Mouse (Mus musculus) v-Abl transformed pro-B cells (cell line): ENCODE results near the gene Lypla2.

Experiments
- in situ Hi-C, 2 experiments: fragments of 400-800 bp; cut with MboI; formaldehyde crosslinking; loops; one replicate each; pipeline ENCODE4 v1.15.1; 2025; ENCODE audit not compliant: unreplicated experiment in 2 of 2

Gene Lypla2

DNA sequence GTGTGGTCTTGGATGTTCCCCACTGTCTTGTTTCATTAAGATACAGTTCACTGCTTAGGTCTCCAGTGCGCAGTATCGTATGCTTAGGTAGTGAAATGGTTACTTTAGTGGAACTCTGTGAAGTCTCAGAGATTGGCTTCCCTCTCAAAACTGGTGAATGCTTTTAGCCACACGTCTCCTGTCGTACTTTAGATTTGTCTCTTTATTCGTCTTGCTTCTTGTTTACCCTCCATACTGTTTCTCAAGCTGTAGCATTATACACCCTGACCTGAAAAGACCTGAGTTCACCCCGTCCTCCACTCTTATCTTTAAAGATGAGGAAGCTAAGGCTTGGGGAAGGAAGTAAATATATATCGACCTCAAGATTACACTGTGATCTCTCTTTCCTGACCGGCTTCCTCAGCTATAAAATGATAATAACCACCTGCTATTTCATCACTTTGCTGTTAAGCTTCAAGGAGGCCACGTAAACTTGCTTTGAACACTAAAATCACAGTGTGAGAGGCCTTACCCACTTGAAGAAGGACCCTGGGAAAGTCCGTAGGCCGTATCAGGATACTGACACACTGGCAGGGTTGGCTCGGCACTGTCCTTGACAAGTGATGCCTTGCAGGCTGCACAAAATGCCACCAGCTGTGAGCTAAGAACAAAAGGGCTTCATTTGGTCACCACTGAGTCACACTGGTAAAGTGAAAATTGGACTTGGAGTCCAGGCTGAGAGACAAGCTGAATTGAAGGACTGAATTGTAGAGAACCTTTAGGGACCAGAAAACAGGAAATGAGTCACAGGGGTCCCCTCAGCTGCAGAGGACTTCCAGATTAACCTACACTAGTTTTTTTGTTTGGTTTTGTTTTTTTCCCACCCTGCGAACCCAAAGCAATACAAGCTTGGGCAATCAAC is 735 bp upstream of the Lypla2 start:
- in situ Hi-C loops: no loop called here

DNA sequence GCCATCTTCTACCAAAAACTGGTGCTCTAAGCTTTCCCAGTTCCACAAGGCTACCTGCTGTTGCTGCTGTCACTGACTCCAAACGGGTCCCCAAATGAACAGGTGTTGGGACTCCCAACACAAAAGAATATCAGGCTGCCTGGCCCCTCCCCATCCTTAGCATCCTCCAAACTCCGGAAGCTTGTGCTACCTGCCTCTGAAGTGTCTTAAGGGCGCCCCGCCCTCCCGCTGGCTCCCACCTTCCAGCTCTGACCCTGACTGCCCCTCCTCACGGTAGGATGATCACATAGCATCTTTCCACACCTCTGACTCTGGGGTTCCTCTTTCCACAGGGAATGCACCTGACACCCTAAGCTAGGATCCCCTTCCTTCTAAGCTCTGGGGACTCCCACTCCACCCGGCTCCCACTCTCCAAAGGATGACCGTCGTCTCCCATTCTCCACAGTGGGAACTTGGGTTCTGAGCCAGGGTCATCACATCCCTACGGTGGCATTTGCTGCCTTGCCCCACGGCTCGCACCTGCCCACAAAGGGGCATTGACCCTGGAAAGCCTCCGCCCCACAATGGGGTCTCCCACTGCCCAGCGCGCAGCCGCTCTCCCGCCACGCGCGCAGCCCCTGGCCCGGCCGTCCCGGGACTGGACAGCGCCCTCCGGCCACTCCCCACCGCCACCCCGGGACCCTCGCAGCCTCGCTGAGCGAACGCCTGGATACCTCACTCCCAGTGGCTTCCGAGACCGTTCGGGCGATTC is 446 bp downstream of the Lypla2 start:
- in situ Hi-C loops: no loop called here

DNA sequence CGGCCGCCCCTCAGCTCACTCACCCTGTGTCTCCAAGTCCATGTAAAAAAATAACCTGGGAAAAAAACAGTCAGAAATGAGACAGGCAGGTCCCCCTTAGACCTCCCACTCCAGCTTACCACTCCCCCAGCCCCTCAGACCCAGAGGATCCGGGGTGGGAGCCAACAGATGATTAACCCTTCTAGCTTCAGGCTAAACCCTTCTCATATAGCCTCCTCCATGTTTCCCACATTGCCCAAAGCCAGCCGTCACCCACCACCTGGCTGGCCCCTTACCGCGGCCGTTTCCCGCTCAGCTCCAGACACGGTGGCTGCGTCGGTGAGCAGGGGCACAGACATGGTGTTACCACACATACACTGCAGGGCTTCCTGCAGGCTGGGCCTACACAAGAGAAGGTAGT is 1.8 kb downstream of the Lypla2 start:
- in situ Hi-C loops: no loop called here

DNA sequence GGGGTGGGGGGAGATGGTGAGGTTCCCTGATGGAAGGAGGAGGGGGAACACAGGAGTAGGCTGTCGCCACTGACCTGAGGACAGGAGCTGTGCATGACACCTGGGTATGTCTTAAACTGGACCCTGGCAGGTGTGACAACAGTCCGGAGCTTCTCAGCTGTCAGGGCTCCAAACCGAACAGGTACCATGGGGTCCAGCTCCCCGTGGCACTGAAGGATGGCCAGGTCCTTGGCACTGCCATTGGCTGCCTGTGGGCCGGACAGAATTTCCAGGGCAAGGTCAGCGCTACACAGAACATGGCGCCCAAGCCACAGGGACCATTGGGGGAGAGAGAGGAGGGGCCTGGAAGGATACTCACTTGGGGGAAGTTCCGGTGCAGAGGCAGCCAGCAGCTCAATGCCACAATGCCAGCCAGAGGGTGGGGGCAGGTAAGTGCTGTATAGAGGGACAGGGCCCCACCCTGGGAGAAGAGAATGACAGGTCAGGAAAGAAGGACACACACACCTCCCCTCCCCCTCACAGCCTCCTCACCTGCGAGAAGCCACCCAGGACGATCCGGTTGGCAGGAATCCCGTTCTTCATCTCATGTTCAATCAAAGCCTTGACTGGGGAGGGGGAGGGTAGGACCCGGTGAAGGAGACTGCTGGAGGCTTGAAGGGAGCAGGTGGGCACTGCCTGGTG is 3.2 kb downstream of the Lypla2 start:
- in situ Hi-C loops: no loop called here

DNA sequence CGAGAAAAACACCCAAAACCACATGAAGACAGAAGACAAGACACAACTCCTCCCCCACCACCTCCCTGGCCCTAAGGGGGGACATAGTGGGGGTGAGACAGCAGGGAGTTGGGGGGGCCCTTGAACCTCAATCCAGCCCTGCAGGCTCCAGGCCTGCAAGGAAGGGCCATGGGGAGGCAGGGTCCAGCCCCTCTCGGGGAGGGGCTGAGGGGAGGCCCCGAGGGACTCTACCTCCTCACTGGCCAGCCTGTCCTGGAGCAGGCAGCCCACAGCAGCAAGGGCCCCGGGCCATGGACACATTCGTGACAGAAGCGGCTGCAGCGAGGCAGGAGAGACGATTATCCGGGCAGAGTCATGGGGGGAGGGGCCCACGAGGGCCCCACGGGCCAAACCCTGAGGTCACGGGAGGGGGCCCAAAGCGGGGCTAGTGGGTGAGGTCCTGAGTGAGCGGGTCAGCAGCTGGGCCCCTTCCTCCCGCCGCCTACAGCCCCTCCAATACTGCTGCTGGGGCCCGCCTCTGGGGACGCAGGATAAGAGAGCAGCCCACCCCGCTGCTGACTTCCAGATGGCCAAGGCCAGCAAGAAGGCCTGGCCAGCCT is 4.1 kb downstream of the Lypla2 start:
- in situ Hi-C loops: no loop called here

DNA sequence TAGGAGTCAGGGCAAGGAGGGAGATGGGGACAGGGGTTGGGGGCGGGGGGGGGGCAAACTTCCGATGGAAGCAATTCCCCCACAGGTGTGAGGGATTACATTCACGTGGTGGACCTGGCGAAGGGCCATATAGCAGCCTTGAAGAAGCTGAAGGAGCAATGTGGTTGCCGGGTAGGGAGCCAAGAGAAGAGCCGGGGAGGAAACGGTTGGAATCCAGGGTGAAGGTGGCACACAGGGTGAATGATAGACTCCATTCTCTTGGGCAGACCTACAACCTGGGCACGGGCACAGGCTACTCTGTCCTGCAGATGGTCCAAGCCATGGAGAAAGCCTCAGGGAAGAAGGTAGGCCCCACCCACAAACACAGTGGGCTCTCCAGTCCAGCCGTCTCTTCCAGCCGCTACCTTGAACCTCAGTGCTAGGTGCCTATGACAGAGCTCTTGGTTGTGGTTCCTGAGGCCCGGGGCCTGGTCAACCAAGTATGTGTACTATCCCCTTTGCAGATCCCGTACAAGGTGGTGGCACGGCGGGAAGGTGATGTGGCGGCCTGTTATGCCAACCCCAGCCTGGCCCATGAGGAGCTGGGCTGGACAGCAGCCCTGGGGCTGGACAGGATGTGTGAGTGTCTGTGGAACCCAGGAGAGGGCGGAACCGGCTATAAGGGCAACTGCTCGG is 5.2 kb downstream of the Lypla2 start:
- in situ Hi-C loops: no loop called here

DNA sequence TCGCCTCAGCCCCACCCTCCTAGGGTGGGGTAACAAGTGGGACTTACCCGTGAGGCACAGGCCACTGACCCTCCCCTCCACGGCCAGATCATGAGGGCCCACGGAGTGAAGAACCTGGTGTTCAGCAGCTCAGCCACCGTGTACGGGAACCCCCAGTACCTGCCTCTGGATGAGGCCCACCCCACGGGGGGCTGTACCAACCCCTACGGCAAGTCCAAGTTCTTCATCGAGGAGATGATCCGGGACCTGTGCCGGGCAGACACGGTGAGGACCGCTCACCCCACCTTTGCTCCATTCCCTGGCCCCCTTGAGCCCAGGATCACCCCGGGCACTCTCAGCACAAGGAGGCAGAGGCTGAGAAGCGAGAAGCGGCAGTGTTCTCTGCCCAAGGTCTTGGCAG is 6.1 kb downstream of the Lypla2 start:
- in situ Hi-C loops: no loop called here

DNA sequence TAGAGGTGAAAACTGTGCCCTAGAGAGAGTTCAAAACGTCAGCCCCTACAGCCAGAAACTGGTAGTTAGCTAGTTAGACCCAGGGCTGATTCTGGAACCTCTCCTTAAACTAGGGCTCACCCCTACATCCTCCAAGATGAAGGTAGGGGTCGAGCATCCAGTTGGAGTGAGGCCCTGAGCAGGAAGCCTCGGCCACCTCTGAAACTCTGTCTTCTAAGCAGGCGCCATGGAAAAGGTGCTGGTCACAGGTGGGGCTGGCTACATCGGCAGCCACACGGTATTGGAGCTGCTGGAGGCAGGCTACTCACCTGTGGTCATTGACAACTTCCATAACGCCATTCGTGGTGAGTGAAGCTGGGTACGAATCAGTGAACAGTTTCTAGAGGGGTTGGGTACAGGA is 7.3 kb downstream of the Lypla2 start:
- in situ Hi-C loops: no loop called here

DNA sequence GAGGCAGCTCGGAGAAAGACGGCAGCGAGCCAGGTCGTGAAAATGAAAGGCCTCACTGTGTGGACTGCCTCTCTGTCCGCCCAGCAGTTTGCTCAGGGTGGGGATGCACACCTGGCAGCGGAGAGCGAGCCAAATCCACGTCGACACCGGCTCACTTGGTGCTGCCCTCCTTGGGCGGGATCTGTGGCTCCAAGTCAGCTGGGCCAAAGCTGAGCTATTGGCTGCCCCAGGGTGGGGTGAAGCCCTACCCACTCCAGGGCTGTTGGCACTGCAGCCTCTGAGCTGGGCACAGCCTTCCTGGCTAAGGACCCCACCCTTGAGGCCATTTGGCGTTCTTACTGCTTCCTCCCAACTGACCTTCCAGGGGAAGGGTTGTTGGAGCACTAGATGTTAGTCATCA is 8.0 kb downstream of the Lypla2 start:
- in situ Hi-C loops: loop anchor here in 1 of 2 experiments (5.0 kb wide), 1 partner anchor 88 kb away; the partner anchor contains the start of gene Rpl11

DNA sequence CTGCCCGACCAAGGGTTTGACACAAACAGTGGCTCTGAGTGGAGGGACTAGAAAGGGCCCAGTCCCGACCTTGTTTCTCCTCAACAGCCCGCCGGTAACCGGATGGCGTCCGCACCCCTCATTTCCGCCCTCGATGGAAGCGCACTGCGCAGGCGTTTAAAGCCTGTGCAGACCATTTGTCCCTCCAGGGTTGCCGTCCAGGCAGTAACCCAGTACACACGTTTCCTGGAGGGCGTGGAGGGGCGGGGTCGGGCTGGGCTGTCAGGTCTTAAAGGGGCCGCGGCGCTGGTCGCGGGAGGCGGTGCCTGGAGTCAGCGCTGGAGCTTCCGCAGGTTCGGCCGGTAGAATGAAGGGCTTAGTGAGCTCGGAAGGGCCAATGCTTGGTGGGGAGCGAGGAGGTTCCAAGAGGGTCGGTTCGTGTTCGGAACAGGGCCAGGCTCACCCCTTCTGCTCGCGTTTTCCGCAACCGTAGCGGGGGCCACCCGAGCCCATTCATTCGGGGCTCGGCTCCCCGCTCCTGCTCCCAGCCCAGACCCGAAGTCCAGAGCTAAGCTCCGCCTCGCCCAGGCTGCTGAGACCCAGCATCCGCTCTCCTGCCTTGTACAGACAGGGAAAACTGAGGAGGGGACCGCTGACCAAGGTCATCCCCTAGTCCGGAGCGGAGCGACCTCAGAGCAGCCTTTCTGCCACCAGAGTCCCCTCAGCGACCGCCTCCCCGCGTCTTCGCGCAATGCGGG is 8.8 kb downstream of the Lypla2 start, which contains the start of gene Gale:
Gene Gale, plus strand, starts transcription at position 271 of the 737 bp plus-strand sequence.
- in situ Hi-C loops: loop anchor here in 1 of 2 experiments (5.0 kb wide), 1 partner anchor 89 kb away; the partner anchor contains the start of gene Rpl11

DNA sequence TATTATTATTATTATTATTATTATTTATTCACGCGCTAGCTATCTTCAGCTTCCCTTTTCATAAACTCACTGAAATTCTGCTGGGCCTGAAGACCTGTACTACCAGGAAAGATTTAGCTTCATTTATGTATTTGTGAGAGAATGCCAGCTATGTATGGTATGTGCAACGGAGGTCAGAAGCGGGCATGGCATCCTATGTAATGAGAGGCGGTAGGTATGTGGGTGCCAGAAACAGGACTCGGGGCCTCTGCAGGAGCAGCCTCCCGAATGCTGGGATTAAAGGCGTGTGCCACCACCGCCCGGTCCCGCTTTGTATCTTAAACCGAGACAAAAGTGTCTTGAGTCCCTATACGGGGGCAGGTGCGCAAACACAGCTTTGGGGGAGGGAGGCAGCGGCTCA is 9.5 kb downstream of the Lypla2 start:
- in situ Hi-C loops: loop anchor here in 1 of 2 experiments (5.0 kb wide), 1 partner anchor 89 kb away; the partner anchor contains the start of gene Rpl11

DNA sequence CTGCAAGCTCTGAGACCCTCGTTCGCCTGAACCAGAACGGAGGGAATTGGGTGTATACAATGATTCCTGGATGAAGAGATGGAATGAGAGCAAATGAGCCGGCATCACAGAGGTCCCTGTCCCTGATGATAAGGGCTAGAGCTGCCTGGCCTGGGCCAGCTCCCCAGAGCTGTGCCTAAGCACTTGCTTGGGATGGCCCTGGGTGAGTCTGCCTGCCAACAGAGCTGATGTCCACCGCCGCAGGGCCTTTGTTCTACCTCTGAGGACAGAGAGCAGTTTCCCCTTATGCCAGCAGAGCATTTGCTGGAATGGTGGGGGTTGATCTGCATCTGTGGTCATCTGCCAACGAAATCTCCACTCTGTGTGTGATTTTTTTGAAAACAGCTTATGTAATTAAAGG is 10.2 kb downstream of the Lypla2 start:
- in situ Hi-C loops: loop anchor here in 1 of 2 experiments (5.0 kb wide), 1 partner anchor 90 kb away; the partner anchor contains the start of gene Rpl11

DNA sequence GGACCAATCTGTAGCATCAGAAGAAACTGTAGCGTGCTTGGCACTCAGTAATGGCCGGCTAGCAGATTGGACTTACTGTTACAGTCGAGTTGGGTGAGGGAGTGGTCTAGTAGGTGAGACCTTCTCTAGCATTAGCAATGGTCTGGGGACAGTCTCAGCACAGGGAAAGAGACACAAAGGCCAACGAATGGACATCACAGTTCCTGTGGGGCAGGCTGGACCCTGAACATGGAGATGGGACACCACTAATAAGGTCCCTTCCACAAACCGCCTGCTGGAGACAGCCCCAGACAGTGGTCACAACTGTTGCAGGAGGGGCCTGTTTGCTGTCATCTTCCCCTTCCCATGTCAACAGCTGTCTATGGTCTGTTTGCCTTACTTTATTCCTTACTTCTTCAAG is 10.7 kb downstream of the Lypla2 start:
- in situ Hi-C loops: loop anchor here in 1 of 2 experiments (5.0 kb wide), 1 partner anchor 91 kb away; the partner anchor contains the start of gene Rpl11

DNA sequence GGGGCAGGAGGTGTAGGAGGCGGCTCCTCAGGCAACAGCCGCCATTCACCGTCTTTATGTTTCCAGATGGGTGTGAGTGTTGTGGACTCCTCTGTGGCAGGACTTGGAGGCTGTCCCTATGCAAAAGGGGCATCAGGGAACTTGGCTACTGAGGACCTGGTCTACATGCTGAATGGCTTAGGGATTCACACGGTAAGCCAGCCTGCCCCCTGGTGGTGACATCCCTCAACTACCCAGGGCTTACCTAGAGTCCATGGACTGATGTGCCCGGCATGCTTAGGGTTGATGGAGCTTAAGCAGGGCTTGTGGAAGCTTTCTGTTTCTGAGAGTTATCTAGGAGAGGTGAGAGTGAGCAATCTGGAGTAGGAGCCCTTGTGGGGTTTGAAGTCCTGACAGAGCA is 11.7 kb downstream of the Lypla2 start:
- in situ Hi-C loops: loop anchor here in 1 of 2 experiments (5.0 kb wide), 1 partner anchor 92 kb away; the partner anchor contains the start of gene Rpl11

DNA sequence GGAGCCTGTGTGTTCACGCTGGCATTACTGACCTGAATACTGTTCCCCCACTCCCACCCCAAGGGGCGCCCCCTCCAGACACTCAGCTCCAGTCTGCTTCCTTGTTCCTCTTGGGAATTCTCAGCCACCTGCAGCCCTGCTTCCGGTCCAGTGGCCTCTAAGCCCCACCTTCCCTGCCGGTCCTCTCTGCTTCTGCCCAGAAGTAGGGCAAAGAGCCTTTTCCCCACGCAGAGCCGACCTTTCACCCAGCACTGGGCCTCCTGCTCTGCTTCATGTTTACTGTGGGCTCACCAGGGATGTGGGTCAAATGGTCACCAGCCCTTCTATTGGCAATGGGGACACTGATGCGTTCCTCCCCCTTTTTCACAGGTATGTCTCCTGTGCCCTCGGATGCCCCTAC is 14.1 kb downstream of the Lypla2 start:
- in situ Hi-C loops: loop anchor here in 1 of 2 experiments (10.0 kb wide), 1 partner anchor 196 kb away; no protein-coding TSS in a partner anchor

DNA sequence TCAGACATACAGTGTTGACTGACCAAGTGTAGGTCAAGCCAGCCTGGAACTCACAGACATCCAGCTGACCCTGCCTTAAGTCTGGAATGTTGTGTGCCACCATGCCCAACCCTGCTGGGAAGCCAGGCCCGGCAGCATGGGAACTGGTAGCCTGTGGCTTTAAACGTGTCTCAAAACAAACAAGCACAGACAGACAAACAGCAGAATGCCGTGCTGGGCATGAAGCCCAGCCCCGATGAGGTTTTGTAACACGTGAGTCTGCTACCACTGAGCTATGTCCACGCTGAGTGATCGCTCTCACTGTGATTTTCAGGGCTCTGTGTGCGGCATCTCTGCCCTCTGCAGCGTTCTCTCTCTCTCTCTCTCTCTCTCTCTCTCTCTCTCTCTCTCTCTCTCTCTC is 16.5 kb downstream of the Lypla2 start:
- in situ Hi-C loops: loop anchor here in 1 of 2 experiments (10.0 kb wide), 1 partner anchor 199 kb away; no protein-coding TSS in a partner anchor

DNA sequence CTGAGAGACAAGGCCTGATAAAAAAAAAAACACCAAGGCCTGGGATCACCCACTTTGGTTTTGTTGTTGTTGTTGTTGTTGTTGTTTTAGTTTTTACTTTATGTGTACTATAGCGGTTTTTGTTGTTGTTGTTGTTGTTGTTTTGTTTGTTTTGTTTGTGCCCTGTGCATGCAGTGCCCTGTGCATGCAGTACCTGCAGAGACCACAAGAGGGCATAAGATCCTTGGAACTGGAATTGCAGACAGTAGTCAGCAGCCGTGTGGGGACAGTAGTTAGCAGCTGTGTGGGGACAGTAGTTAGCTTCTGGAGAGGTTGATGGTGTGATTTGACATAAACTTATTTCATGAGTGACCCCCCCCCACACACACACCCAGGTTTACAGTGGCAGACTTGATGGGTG is 18.2 kb downstream of the Lypla2 start:
- in situ Hi-C loops: loop anchor here (5.0 to 10.0 kb wide), 2 partner anchors 201 to 208 kb away; no protein-coding TSS in a partner anchor

DNA sequence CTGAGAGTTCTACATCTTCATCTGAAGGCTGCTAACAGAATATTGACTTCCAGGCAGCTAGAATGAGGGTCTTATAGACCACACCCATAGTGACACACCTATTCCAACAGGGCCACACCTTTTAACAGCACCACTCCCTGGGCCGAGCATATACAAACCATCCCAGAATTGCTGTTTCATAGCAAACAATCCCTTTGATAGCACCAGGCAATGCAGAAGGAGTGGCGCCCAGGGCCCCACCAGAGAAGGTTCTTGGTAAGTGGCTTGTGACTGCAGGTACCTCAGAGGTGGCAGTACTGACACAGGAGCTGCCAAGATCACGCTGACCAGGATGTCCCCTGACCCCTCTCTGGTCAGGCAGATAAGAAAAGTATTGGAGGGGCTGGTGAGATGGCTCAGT is 19.2 kb downstream of the Lypla2 start:
- in situ Hi-C loops: loop anchor here (5.0 to 10.0 kb wide), 2 partner anchors 202 to 209 kb away; no protein-coding TSS in a partner anchor

DNA sequence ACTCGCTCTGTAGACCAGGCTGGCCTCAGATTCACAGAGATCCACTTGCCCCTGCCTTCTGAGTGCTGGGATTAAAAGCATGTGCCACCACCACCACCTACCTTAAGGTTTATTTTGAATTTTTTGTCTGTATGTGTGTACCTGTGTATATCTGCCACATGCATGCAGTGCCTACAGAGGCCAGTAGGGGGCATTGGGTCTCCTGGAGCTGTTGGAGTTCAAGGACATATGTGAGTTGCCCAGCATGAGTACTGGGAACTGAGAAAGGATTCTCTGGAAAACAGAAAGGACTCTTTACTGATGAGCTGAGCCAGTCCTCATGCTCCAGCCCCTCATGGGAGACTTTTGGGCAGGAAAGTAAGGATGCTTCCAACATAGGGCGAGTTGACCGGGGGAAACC is 20.9 kb downstream of the Lypla2 start:
- in situ Hi-C loops: loop anchor here (5.0 to 10.0 kb wide), 2 partner anchors 203 to 211 kb away; no protein-coding TSS in a partner anchor
